Mouse (Mus musculus): ENCODE results near the gene Zfp652.

DNA sequence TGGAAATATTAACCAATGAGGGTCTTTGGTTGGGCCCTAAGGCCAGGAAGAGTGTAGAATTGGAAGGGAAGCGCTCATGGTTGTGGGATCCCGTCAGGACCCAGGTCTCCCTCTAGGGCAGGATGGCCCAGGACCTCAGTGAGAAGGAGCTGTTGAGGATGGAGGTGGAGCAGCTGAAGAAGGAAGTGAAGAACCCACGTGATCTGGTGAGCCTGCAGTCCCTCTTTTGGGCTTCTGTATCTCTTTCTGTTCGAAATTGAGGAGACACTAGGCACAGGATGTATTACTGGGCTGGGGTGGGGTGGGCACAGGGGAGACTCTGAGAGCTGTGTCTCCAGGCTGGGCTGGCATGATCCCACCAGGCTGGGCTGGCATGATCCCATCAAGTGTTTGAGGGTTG lies 132.5 kb downstream of the Zfp652 start:
- TF ChIP-seq CTCF (IDR thresholded peaks at IDR 0.05; ENCODE audit: borderline replicate concordance, insufficient read depth, low read depth, low read length), result no peak
- TF ChIP-seq POLR2A (IDR thresholded peaks at IDR 0.05; ENCODE audit: borderline replicate concordance, insufficient read depth, low read length), result no peak
